Mouse (Mus musculus): ENCODE data around the gene Hoxa9. TPM values are rescaled to one million over a fixed set of nuclear protein-coding genes. Genes with fewer than 3 reads are reported as not detected.

The Hoxa9 gene
- total RNA-seq (2023): not detected

DNA sequence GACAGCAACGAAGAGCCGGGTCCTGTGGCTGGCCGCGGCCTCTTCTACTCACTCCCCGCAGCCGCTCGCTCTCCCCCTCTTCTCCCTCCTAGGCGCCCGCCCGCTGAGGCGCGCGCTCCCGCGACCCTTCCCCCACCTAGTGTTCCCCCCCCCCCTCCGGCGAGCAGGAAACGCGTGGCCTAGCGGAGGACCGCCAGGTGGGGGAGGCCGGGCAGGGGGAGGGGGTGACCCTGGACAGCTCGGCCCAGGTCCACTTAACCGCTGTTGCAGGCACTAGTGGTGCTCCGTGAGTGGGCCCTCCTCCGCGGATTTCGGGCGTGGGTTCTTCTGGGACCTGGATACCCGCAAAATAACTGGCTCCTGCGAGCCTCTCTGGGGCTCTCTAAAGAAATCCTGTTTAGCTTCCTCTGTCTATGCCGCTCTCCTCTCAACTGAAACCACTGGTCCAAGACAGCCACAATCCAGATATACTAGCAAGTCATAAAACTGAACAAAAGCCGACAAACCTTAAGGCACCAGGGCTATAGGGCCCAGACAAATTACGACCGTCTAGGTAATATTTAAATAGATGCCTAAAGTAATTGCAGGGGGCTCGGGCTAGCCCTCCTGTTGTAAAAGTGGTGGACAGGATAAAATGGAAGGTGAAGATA, at the start of gene Hoxa9:
TSS of gene Hoxa9 (minus strand) at position 574 of the 650 bp plus-strand sequence.

DNA sequence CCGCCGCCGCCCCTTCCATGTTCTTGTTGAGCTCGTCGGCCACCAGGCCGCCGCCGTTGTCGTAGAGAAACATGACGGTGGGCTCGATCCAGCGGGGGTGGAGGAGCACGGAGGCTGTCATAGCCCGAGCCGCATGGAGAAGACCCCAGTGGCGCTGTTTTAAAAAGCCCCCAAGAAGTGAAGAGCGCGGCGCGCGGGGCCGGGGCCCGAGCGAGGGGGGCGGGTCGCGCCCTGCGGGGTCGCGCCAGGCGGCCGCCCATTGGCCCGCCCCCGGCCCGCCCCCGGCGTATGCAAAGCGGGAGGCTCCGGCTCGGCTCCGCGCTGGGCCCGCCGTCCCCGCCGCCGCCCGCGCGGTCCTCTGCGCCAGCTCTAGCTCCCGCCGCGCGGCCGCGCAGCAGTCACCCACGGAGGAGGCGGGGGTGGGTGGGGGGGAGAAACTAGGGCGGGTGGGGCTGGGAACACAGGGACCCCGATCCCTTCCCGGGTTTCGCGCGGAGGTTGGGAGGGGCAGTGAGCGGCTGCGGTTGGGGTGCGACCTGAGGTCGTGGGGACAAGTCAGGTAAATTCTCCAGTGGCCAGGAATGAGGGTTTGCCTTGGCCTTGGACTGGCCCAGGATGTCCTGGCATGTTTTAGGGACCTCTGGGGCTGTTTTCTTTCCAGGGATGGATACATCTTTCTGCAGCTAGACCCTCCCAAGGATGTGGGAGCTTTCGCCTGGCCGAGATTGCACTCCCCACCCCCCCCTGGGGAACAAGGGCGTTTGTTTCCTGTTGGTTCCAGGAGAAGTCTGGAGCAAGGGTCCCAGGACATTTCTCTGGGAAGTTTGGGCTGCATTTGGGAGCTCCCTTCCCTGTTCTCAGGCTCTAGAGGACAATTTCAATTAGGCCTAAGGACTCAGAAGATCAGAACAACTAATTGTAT, 30.0 kb upstream of the Hoxa9 start, which contains the start of gene Hoxa13:
TSS of gene Hoxa13 (minus strand) at position 227 of the 922 bp plus-strand sequence.

DNA sequence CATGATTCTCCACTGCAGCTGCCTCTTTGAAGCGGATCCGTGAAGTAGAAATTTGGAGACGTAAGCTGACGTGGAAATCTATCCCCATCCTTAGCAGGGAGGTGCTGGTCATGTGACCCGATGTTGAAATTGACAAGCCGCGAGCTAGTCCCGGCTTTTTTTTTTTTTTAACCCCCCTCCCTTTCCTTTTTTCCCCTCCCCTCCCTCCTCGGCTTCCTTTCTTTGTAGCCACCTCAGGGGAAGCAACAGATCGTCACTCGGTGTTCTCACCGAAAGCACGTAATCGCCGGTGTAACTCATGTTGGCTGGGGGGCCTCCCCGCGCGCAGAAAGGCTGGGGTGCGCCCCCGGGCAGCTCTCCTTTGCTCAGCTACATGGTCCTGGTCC, 14.9 kb upstream of the Hoxa9 start, which contains the start of gene Hoxa11:
TSS of gene Hoxa11 (minus strand) at position 54 of the 386 bp plus-strand sequence.

DNA sequence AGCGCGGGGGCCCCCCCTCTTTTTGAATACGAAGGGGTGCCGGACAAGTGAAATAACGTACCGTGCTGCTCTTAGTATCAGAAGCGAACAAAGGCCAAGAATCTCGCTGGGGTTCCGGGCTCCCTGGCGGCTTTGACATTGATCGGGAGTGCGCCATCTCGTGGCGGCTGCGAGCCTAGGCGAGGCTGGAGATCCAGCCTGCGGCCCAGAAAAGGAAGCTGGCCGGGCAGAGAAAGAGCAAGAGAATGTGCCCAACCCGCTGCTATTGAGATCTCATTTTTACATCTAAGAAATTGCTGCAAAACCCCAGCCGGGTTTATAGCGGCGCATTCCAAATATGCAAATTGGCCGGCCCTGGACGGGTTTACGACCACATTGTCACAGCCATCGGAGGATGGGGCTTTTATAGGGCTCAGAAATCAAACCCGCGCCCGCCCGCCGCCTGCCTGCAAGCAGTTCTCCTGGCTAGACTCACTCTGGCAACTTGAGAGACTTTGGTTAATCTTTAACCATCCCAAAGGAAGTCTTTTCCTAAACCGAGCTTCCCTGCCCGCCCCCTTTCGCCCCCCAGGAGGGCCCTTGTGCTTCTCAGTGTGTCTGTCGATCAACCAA, 9.6 kb upstream of the Hoxa9 start, which contains the start of gene Hoxa10:
TSS of gene Hoxa10 (minus strand) at position 466 of the 612 bp plus-strand sequence.

DNA sequence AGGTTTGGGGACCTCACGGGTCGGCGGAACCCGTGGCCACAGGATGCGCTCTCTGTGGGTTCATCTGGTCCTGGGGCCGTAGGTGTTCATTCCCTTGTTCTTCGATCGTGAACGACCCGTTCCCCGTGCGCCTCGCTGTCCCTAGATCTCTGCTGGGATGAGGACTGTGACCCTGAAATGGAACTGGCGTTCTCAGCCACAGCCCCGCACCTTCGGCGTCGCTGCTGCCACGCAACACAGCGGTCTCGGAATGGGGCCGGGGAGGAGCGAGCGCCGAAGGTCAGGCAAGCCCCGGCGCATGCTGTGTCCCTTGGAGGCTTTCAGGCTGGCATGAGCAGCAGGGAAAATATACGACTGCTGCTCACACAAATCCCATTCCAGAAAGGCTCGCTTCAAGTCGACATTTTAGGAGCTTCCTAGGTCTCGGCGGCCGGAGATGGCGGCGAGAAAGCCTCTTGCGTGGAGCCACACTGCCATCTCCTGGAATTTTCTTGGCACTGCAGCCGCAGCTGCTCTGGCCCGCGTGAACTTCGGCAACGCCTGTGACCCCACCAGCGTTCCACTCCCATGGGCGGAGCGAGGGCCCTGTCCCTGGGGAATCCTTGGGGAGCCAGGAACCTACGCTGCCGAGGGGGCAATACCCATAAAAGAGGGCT, 9.4 kb downstream of the Hoxa9 start, which contains the start of gene Hoxa7:
TSS of gene Hoxa7 (minus strand) at position 518 of the 656 bp plus-strand sequence.

DNA sequence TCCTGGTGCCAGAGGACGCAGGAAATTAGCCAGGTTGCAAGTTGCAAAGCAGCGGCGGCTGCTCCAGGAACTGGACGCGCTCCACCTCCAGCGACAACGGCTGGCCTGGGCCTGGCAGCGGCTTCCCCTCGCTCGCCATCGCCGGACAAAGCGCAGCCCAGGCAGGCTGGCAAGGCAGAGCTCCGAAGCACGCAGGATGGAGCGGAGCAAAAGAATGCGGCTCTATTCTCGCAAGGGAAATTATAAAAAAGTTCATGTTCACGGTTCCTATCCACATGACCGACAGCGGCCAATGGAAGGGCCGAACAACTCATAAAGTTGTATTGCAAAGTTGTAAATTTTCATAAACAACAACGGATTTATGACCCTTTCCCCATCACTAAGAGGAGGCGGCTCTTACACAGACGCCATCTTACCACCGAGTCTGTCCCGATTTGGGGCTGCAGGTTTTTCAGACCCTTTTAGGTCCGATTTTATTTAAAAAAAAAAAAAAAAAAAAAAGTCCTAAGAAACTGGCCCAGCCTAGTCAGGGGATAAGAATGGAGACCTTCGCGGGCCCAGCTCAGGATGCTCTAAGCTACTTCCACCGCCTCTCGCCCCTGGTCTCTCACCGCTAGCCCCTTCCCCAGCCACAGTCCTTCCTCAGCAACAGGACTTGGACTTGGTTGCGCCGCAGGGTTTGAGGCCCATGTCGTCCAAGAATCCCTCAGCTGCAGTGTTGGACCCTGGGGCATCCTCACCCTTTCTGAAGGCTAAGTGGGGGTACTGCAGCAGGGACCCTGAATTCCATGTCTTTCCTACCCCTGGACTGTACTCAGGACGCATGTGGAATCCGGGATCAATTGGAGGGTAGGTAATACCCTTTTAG, 17.5 kb downstream of the Hoxa9 start, which contains the start of the genes Hoxa3 and Gm28308:
TSS of gene Hoxa3 (minus strand) at position 218 of the 868 bp plus-strand sequence.
TSS of gene Gm28308 (minus strand) at position 221 of the 868 bp plus-strand sequence.

DNA sequence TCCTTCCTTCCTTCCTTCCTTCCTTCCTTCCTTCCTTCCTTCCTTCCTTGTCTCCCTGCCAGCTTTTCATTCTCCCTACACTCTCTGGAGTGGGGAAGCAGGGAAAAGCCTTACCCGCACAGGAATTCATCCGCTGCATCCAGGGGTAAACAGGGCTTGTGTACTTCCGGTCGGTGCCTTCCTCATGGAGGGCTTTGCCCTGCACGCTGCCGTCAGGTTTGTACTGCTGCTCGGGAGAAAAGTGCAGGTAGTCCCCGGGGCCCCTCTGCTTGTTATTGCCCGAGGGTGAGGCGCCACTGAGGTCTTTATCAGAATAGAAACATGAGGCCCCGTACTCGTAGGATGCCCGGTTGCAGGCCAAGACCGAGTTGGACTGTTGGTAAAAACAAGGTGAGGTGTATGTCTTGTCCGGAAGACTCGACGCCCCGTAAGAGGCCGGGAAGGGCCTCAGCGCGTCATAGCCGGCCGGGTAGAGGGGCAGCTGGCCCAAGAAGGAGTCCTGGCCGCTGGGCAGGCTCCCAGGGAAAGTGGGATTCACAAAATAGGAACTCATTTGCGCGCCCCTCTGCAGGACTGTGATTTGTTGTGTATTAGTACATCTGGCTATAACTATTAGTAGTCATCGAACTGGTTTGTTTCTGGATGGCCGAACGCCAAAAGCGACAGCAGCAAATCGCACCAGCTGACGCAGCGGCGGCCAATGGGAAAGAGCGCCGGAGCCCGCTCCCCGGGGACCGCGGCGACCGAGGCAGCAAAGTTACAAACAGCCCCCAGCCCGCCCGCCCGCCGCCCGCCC, 22.6 kb downstream of the Hoxa9 start, which contains the start of gene Hoxa6:
TSS of gene Hoxa6 (minus strand) at position 651 of the 796 bp plus-strand sequence.

DNA sequence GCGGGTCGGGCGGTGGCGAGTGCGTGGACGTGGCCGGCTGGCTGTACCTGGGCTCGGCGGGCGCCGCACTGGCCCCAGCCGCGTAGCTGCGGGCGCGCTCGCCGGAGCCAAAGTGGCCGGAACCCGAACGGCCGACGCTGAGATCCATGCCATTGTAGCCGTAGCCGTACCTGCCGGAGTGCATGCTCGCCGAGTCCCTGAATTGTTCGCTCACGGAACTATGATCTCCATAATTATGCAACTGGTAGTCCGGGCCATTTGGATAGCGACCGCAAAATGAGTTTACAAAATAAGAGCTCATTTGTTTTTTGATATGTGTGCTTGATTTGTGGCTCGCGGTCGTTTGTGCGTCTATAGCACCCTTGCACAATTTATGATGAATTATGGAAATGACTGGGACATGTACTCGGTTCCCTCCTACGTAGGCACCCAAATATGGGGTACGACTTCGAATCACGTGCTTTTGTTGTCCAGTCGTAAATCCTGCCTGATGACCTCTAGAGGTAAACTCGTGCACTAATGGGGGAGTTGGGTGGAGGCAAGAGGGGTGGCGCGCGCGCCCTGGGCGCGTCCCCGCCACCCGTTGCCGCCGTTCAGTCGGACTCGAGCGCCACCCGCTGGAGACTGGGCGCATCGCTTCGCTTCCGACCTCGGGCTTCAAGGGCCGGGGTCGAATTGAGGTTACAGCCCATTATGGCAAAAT, 26.7 kb downstream of the Hoxa9 start, which contains the start of gene Hoxa5:
TSS of gene Hoxa5 (minus strand) at position 538 of the 703 bp plus-strand sequence.

DNA sequence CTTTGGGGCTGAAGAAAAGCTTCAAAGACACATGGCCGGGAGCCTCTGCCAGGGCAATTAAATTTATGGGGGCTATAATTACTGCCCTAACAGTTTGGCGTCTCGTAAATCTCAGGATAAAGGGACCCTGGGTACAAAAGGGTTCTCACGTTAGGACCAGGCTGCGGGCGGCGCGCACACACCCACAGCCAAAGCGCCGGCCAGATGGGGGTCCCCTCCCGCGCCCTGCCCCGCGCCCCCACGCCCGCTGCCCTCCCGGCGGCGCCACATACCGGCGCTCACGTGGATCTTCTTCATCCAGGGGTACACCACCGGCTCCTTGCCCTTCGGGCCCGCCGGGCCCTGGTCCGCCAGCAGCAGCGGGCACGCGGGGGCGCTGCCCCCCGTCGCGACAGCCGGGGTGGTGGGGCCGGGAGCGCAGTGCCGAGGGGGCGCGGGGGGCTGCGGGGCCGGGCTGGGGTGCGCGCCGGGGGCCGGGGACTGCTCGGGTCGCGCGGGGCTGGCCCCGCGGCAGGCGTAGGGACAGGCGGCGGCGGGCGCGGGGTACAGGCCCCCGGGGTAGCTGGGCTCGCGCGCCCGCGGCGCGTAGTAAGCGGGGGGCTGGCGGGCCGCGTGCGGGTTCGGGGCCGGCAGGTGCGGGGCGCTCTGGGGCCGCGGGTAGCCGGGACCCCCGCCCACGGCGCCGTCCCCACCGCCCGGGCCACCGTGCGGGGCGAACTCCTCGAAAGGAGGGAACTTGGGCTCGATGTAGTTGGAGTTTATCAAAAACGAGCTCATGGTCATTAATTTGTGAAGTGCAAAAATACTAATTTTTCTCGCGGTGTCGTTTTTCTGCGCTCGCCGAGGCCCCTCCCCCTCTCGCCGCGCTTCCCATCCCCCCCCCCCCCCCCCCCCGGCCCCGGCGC, 39.7 kb downstream of the Hoxa9 start, which contains the start of gene Hoxa4:
TSS of gene Hoxa4 (minus strand) at position 848 of the 905 bp plus-strand sequence.

DNA sequence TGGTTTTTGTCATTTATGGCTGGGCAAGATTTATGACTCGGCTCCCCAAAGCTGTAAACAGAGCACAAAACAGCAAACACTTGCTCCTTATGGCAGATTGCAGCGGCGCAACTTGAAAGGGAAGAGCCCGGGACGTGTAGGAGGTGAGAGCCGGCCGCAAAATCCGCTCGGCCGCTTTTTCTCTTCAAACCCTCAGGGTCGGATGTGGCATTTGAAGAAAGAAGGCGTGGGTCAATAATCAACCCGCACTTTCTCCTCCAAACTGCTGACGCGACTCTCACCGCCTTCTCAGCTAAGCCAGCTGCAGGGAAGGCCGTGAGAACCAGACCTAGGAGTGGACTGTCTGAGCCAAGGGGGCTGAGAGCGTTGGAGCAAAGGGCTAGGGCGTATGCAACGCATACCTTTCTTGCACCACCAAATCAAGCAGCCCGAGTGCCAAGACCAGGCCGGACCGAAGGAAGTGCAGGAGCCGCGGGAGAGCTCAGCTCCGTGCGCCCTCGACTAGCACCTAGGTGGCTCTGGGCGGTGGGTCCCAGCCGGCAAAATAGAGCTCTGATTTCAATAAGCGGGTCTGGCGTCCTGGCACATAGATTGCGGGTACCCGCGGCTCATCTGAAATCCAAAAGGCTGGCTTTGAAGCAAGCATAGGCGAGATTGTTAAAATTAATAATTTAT, 53.7 kb downstream of the Hoxa9 start, which contains the start of gene 5730596B20Rik:
TSS of gene 5730596B20Rik (plus strand) at position 438 of the 675 bp plus-strand sequence.

Other genes starting within 250 kb of the Hoxa9 start
- 10 to 100 TPM in 1 of 2 experiments, 1 to 10 TPM in 1; 9.8 to 18.1 TPM for gene Skap2, start 218.5 kb downstream of the Hoxa9 start, total RNA-seq (2023)
- gene Hoxa1, start 72.8 kb downstream of the Hoxa9 start, total RNA-seq (2023): not detected
- gene Hoxa2, start 66.3 kb downstream of the Hoxa9 start, total RNA-seq (2023): not detected
- not detected for gene 5730596B20Rik, start 53.6 kb downstream of the Hoxa9 start, total RNA-seq (2023)
- gene Hoxa4, start 39.3 kb downstream of the Hoxa9 start, total RNA-seq (2023): not detected
- gene Hoxa5, start 26.5 kb downstream of the Hoxa9 start, total RNA-seq (2023): not detected
- not detected for gene Hoxa6, start 22.4 kb downstream of the Hoxa9 start, total RNA-seq (2023)
- gene Hoxa3, start 17.8 kb downstream of the Hoxa9 start, total RNA-seq (2023): not detected
- not detected for gene Gm28308, start 17.8 kb downstream of the Hoxa9 start, total RNA-seq (2023)
- gene Hoxa7, start 9.2 kb downstream of the Hoxa9 start, total RNA-seq (2023): not detected
- gene Hoxa10, start 9.8 kb upstream of the Hoxa9 start, total RNA-seq (2023): not detected
- gene Hoxa11, start 14.7 kb upstream of the Hoxa9 start, total RNA-seq (2023): not detected
- gene Hoxa13, start 29.8 kb upstream of the Hoxa9 start, total RNA-seq (2023): not detected
- under 1 TPM; 0.17 to 0.77 TPM for gene Evx1, start 82.4 kb upstream of the Hoxa9 start, total RNA-seq (2023)

Data from T-cell, adult 66 days (primary cell).